Mouse (Mus musculus) CH12.LX (cell line): ENCODE results near the gene Pqlc2. TPM values are rescaled to one million over a fixed set of nuclear protein-coding genes. Genes with fewer than 3 reads are reported as not detected.

Experiments
- DNase-seq: peaks from one replicate; pipeline ENCODE4 v3.0.0-alpha.2; 2013; ENCODE audit errors: extremely low read depth
- H3K27ac ChIP-seq: 2 replicates; pipeline ENCODE4 v1.5.1; 2012; ENCODE audit warnings: low read depth, mild to moderate bottlenecking, control low read depth, moderate library complexity; ENCODE audit not compliant: insufficient read depth
- H3K27me3 ChIP-seq: replicated peaks from 2 replicates; pipeline ENCODE3; 2012; ENCODE audit warnings: inconsistent platforms
- H3K36me3 ChIP-seq, 2 experiments: replicated peaks in 1 of 2; 2 replicates each; pipeline versions ENCODE3 to v1.6.1; 2012; ENCODE audit warnings: inconsistent platforms in 1 of 2, low read length in 1 of 2, mild to moderate bottlenecking in 1 of 2, mixed read lengths in 1 of 2, moderate library complexity in 1 of 2; ENCODE audit not compliant: control insufficient read depth in 1 of 2, insufficient read depth in 1 of 2
- H3K4me1 ChIP-seq, 2 experiments: 2 replicates each; pipeline ENCODE4 v1.6.1; 2012; ENCODE audit warnings: inconsistent platforms in 1 of 2, moderate library complexity in 1 of 2; ENCODE audit not compliant: insufficient read depth in 2 of 2, control insufficient read depth in 1 of 2
- H3K4me2 ChIP-seq: 2 replicates; pipeline ENCODE4 v1.6.1; 2012; ENCODE audit warnings: low read depth, mild to moderate bottlenecking, control low read depth; ENCODE audit not compliant: poor library complexity, insufficient read depth, severe bottlenecking
- H3K4me3 ChIP-seq, 3 experiments: fragments of 150-350 bp in 1 of 3; sonication (generic) in 1 of 3; replicated peaks in 1 of 3; 2 replicates each; pipeline versions ENCODE3 to v1.5.1; 2011 to 2012; ENCODE audit warnings: low read depth in 2 of 3, low read length in 2 of 3, mild to moderate bottlenecking in 2 of 3, moderate library complexity in 2 of 3, control low read depth in 1 of 3, improper control_type of control experiment in 1 of 3, inconsistent platforms in 1 of 3, mixed read lengths in 1 of 3; ENCODE audit not compliant: poor library complexity in 1 of 3
- H3K79me2 ChIP-seq: replicated peaks from 2 replicates; pipeline ENCODE4 v1.6.1; 2012; ENCODE audit warnings: mild to moderate bottlenecking, moderate library complexity; ENCODE audit not compliant: control insufficient read depth, poor library complexity, insufficient read depth, severe bottlenecking; ENCODE audit errors: extremely low read depth
- H3K9ac ChIP-seq: 2 replicates; pipeline ENCODE4 v1.6.1; 2012; ENCODE audit warnings: low read depth, mild to moderate bottlenecking, control low read depth, moderate library complexity; ENCODE audit not compliant: insufficient read depth
- H3K9me3 ChIP-seq: replicated peaks from 2 replicates; pipeline ENCODE3; 2012; ENCODE audit warnings: low read length, inconsistent platforms, mixed read lengths
- CTCF ChIP-seq, 2 experiments: IDR thresholded peaks in 1 of 2; conservative IDR thresholded peaks in 1 of 2; 2 replicates each; pipeline ENCODE4 v1.5.1; 2011 to 2012; ENCODE audit warnings: low read depth in 2 of 2, low read length in 2 of 2, improper control_type of control experiment in 1 of 2, inconsistent platforms in 1 of 2, mild to moderate bottlenecking in 1 of 2, moderate library complexity in 1 of 2
- E2F4 ChIP-seq: IDR thresholded peaks from 2 replicates; pipeline ENCODE4 v1.6.1; 2011; ENCODE audit warnings: low read depth, low read length, improper control_type of control experiment; ENCODE audit not compliant: insufficient replicate concordance
- ETS1 ChIP-seq: conservative IDR thresholded peaks from 2 replicates; pipeline ENCODE4 v1.6.1; 2012; ENCODE audit warnings: low read depth, mild to moderate bottlenecking, inconsistent platforms, low read length, improper control_type of control experiment, moderate library complexity
- GABPA ChIP-seq: IDR thresholded peaks from 2 replicates; pipeline ENCODE4 v1.6.1; 2012; ENCODE audit warnings: low read depth, low read length, improper control_type of control experiment, inconsistent platforms; ENCODE audit not compliant: insufficient replicate concordance
- HCFC1 ChIP-seq: IDR thresholded peaks from 2 replicates; pipeline ENCODE4 v1.6.1; 2012; ENCODE audit warnings: low read depth, mild to moderate bottlenecking, inconsistent platforms, low read length, improper control_type of control experiment
- JUN ChIP-seq: IDR thresholded peaks from 2 replicates; pipeline ENCODE4 v1.6.1; 2011; ENCODE audit warnings: low read depth, mild to moderate bottlenecking, low read length, improper control_type of control experiment, moderate library complexity; ENCODE audit not compliant: insufficient read depth
- JUND ChIP-seq: conservative IDR thresholded peaks from 2 replicates; pipeline ENCODE4 v1.6.1; 2011; ENCODE audit warnings: low read depth, low read length, improper control_type of control experiment
- MAX ChIP-seq: IDR thresholded peaks from 2 replicates; pipeline ENCODE4 v1.6.1; 2011; ENCODE audit warnings: low read length, improper control_type of control experiment
- MEF2A ChIP-seq: IDR thresholded peaks from 2 replicates; pipeline ENCODE4 v1.6.1; 2014; ENCODE audit warnings: low read depth, mild to moderate bottlenecking, inconsistent platforms, low read length, improper control_type of control experiment, borderline replicate concordance
- MXI1 ChIP-seq: IDR thresholded peaks from 2 replicates; pipeline ENCODE4 v1.6.1; 2011; ENCODE audit warnings: mild to moderate bottlenecking, low read depth, low read length, improper control_type of control experiment
- MYC ChIP-seq: IDR thresholded peaks from 2 replicates; pipeline ENCODE4 v1.6.1; 2011; ENCODE audit warnings: low read depth, mild to moderate bottlenecking, improper control_type of control experiment, low read length
- NELFE ChIP-seq: IDR thresholded peaks from 2 replicates; pipeline ENCODE4 v1.6.1; 2011; ENCODE audit warnings: low read depth, low read length, improper control_type of control experiment
- NRF1 ChIP-seq: IDR thresholded peaks from 2 replicates; pipeline ENCODE4 v1.6.1; 2014; ENCODE audit warnings: low read depth, mild to moderate bottlenecking, inconsistent platforms, low read length, improper control_type of control experiment, moderate library complexity
- PAX5 ChIP-seq: IDR thresholded peaks from 2 replicates; pipeline ENCODE4 v1.6.1; 2012; ENCODE audit warnings: low read length, inconsistent platforms, mixed read lengths
- POLR2AphosphoS2 ChIP-seq: IDR thresholded peaks from 2 replicates; pipeline ENCODE4 v1.6.1; 2011; ENCODE audit warnings: low read depth, low read length, improper control_type of control experiment
- RAD21 ChIP-seq: IDR thresholded peaks from 2 replicates; pipeline ENCODE4 v1.6.1; 2011; ENCODE audit warnings: low read depth, mild to moderate bottlenecking, low read length, improper control_type of control experiment, moderate library complexity
- RCOR1 ChIP-seq: conservative IDR thresholded peaks from 2 replicates; pipeline ENCODE4 v1.6.1; 2012; ENCODE audit warnings: low read depth, mild to moderate bottlenecking, inconsistent platforms, low read length, improper control_type of control experiment
- SIN3A ChIP-seq: IDR thresholded peaks from 2 replicates; pipeline ENCODE4 v1.6.1; 2012; ENCODE audit warnings: low read length, improper control_type of control experiment, inconsistent platforms
- SMC3 ChIP-seq: IDR thresholded peaks from 2 replicates; pipeline ENCODE4 v1.6.1; 2011; ENCODE audit warnings: low read depth, low read length, improper control_type of control experiment
- TBP ChIP-seq: conservative IDR thresholded peaks from 2 replicates; pipeline ENCODE4 v1.6.1; 2011; ENCODE audit warnings: low read depth, low read length, improper control_type of control experiment
- UBTF ChIP-seq: IDR thresholded peaks from 2 replicates; pipeline ENCODE4 v1.6.1; 2012; ENCODE audit warnings: low read depth, mild to moderate bottlenecking, inconsistent platforms, low read length, improper control_type of control experiment, moderate library complexity
- USF1 ChIP-seq: IDR thresholded peaks from 2 replicates; pipeline ENCODE4 v1.6.1; 2014; ENCODE audit warnings: low read depth, mild to moderate bottlenecking, inconsistent platforms, low read length, improper control_type of control experiment
- USF2 ChIP-seq: conservative IDR thresholded peaks from 2 replicates; pipeline ENCODE4 v1.6.1; 2011; ENCODE audit warnings: low read depth, low read length, improper control_type of control experiment
- ZC3H11A ChIP-seq: IDR thresholded peaks from 2 replicates; pipeline ENCODE4 v1.6.1; 2012; ENCODE audit warnings: low read depth, mild to moderate bottlenecking, inconsistent platforms, low read length, improper control_type of control experiment
- ZKSCAN1 ChIP-seq: IDR thresholded peaks from 2 replicates; pipeline ENCODE4 v1.6.1; 2012; ENCODE audit warnings: low read depth, inconsistent platforms, low read length, improper control_type of control experiment, borderline replicate concordance
- ZMIZ1 ChIP-seq: IDR thresholded peaks from 2 replicates; pipeline ENCODE4 v1.6.1; 2012; ENCODE audit warnings: low read depth, mild to moderate bottlenecking, inconsistent platforms, low read length, improper control_type of control experiment
- dilution Hi-C: fragments of 300-500 bp; cut with MboI; formaldehyde crosslinking; loops from 2 replicates; pipeline ENCODE4 v1.14.3; 2020; ENCODE audit warnings: low sequenced_read_pairs; ENCODE audit not compliant: extremely low pct_unique_long_range_greater_than_20kb, extremely low pct_ligation_motif_present
- in situ Hi-C: fragments of 300-500 bp; cut with MboI; formaldehyde crosslinking; loops from 3 replicates; pipeline ENCODE4 v1.14.3; 2019; ENCODE audit warnings: low sequenced_read_pairs, low pct_ligation_motif_present, low pct_unique_long_range_greater_than_20kb, mixed read lengths
- polyA plus RNA-seq: library from polyadenylated mRNA; unstranded; fragments of >175 nt; gene quantifications from 2 replicates; pipeline ENCODE4 v1.2.1, GENCODE M21; 2012; ENCODE audit warnings: low read depth; ENCODE audit not compliant: insufficient read length
- total RNA-seq, 2 experiments: library from RNA; depleted of rRNA; stranded (reverse); fragments of 300-350 nt in 1 of 2; fragments of >200 nt in 1 of 2; gene quantifications; 2 replicates each; pipeline ENCODE4 v1.2.3; 2012 to 2014

Pqlc2 gene
- total and polyA plus RNA-seq, 3 experiments, result 6.2 to 8.1 (median 6.8) TPM

GRCm38 (mm10) chr4:139252051-139252760 is 58.3 kb downstream of the Pqlc2 start:
- in situ Hi-C loops (loop anchor here (10.0 kb wide), 1 partner anchor 167 kb away; no protein-coding TSS in a partner anchor), dilution Hi-C loops (no loop called here)
- no peak overlapping the region for H3K9ac ChIP-seq
- no peaks in the 10 kb centered on the region for H3K27me3 ChIP-seq
- no peak for TF ChIP-seq JUN
- TF ChIP-seq MYC, result no peak
- TF ChIP-seq CTCF (conservative IDR thresholded peaks at IDR 0.05 in 1 of 2, IDR thresholded peaks at IDR 0.05 in 1 of 2; ENCODE audit: low read depth in 2 of 2, low read length in 2 of 2), result peak; percentile 45 to 79
- TF ChIP-seq NRF1, result no peak
- no peak for TF ChIP-seq ZMIZ1
- TF ChIP-seq ZKSCAN1, result no peak
- no peak for TF ChIP-seq GABPA
- TF ChIP-seq ETS1, result no peak
- no peak for TF ChIP-seq ZC3H11A
- TF ChIP-seq SMC3, result peak; percentile 70
- no peak for TF ChIP-seq PAX5
- no peak for TF ChIP-seq USF2
- no peak for TF ChIP-seq SIN3A
- TF ChIP-seq MAX, result no peak
- TF ChIP-seq NELFE, result no peak
- peak; percentile 65 for TF ChIP-seq RAD21
- TF ChIP-seq E2F4, result no peak
- no peak for TF ChIP-seq MEF2A
- no peaks in the 10 kb centered on the region for H3K9me3 ChIP-seq
- H3K4me2 ChIP-seq, result no peak overlapping the region
- H3K4me3 ChIP-seq, result no peak overlapping the region
- peaks cover 5% of the 10 kb centered on the region; the same call in 1 of the 2 replicates for H3K79me2 ChIP-seq
- DNase-seq, result peak; percentile 66
- H3K36me3 ChIP-seq, result peaks cover 28 to 96% of the 10 kb centered on the region in 2 experiments
- peaks cover 6 to 11% of the 10 kb centered on the region in 2 experiments for H3K4me1 ChIP-seq
- H3K27ac ChIP-seq, result no peak overlapping the region

GRCm38 (mm10) chr4:139250886-139251285 is 59.6 kb downstream of the Pqlc2 start:
- H3K36me3 ChIP-seq, result peaks cover 29 to 96% of the 10 kb centered on the region in 2 experiments
- dilution Hi-C loops, result no loop called here
- peaks cover 5% of the 10 kb centered on the region; the same call in 1 of the 2 replicates for H3K79me2 ChIP-seq
- no peak overlapping the region for H3K4me3 ChIP-seq
- H3K4me1 ChIP-seq, result peaks cover 5 to 8% of the 10 kb centered on the region in 2 experiments
- H3K9me3 ChIP-seq, result no peaks in the 10 kb centered on the region
- no peak overlapping the region for H3K9ac ChIP-seq
- no peak for DNase-seq
- no peak overlapping the region for H3K4me2 ChIP-seq
- no peak for TF ChIP-seq SIN3A
- no peak for TF ChIP-seq USF1
- TF ChIP-seq HCFC1, result no peak
- no peak for TF ChIP-seq JUND
- no peak for TF ChIP-seq TBP
- no peak for TF ChIP-seq MXI1
- TF ChIP-seq RCOR1, result no peak
- TF ChIP-seq GABPA, result no peak
- no peak for TF ChIP-seq UBTF
- TF ChIP-seq CTCF (conservative IDR thresholded peaks at IDR 0.05 in 1 of 2, IDR thresholded peaks at IDR 0.05 in 1 of 2; ENCODE audit: low read depth in 2 of 2, low read length in 2 of 2), result no peak
- no peak for TF ChIP-seq MAX
- TF ChIP-seq POLR2AphosphoS2, result no peak
- in situ Hi-C loops, result loop anchor here (10.0 kb wide), 1 partner anchor 166 kb away; no protein-coding TSS in a partner anchor
- no peak overlapping the region for H3K27ac ChIP-seq
- no peaks in the 10 kb centered on the region for H3K27me3 ChIP-seq
